In the genomic region with DNA sequence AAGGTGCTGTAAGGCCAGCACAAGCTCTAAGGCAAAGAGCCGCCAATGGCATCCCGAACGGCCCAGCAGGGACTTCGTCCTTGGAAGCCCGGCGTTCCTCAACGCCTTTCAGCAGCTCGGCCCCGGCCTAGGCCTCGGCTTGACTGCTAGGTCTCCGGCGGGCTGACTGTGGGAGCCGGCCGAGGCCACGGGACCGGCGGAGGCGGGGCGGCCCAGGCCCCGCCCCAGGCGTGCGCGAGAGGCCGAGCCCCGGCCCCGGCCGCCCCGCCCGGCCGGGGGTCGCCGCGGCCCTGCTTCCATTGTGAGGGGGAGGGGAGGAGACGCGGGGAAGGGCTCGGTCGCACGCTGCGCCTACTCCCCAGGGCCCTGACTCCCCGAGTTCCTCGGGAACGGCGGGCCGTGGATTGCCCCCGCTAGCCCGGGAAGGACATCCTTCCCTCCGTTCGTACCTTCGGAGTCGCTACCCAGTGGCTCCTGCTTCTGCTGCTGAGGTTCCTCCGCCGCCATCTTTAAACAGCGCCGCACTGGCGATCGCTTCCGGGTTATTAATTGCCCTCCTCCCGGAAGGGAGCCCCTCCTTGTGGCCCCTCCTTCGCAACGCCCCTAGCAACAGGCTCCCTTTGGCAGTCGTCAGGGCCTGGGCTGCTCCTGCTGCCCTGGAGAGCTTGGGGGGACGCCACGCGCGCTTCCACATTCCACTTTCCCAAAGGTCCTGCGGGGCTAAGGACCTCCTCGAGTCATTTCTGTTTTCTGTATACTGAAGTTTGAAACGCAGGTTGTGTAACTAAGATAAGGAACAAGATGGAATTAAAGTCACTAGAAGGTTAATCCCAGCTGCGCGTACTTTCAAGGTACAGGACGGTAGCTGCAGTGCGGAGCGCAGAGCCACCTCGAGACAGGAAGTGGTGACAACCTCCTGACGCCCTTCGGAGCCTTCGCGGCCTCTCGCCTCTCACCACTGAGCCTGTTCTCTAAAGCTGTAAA, we compare ENCODE assay signal across 8 mouse cellular contexts. TPM values are rescaled to one million over a fixed set of nuclear protein-coding genes. Genes with fewer than 3 reads are reported as not detected.
DNase-seq lines count a peak whose midpoint lies in the region; ATAC-seq lines count a peak whose summit lies in the region.

TSS of gene Otub1 (minus strand) at position 564 of the 984 bp plus-strand sequence.

- peaks cover 31% of the 10 kb centered on the region for H3K4me1 ChIP-seq in hindbrain, embryonic 15.5 days (replicated peaks)

- H3K9me3 ChIP-seq in hindbrain, embryonic 15.5 days = no peaks in the 10 kb centered on the region

- WGBS in hindbrain, embryonic 15.5 days = under 1% methylated on average over 77 of the region's 79 CpGs

- peak; percentile 95 for ATAC-seq in hindbrain, embryonic 15.5 days (ENCODE audit: low FRiP score, low read depth)

- H3K4me2 ChIP-seq in hindbrain, embryonic 15.5 days = peak within 1 kb of the TSS; percentile 69

- DNase-seq in R1 (ENCODE audit: low read depth, low spot score) = peak; percentile 97
- DNase-seq in cerebellum, postnatal 25 days = peak; percentile 91 to 92
- DNase-seq in frontal cortex, postnatal 36 days (ENCODE audit: low spot score in 2 of 2) = peak; percentile 92 to 94
- peak; percentile 90 for DNase-seq in left cerebral cortex, adult 11 months (ENCODE audit: low spot score)
- DNase-seq in lung, postnatal 4 days = peak; percentile 95
- peak; percentile 88 for DNase-seq in retina, postnatal 7 days (ENCODE audit: low read depth, low spot score)
- DNase-seq in urinary bladder, adult 2 months (ENCODE audit: low spot score) = peak; percentile 87

- H3K36me3 ChIP-seq in hindbrain, embryonic 15.5 days = peaks cover 28% of the 10 kb centered on the region

- peak within 1 kb of the TSS; percentile 96 for H3K27ac ChIP-seq in hindbrain, embryonic 15.5 days (replicated peaks)

- H3K27me3 ChIP-seq in hindbrain, embryonic 15.5 days = no peaks in the 10 kb centered on the region

- peak within 1 kb of the TSS; percentile 78 for H3K4me3 ChIP-seq in hindbrain, embryonic 15.5 days

- H3K9ac ChIP-seq in hindbrain, embryonic 15.5 days = peak within 1 kb of the TSS; percentile 77

RNA-seq across cellular contexts. Expression of gene Otub1, which starts in this region (rescaled TPM):
- 233 and 239 TPM in 2 replicates for polyA plus RNA-seq in hindbrain, embryonic 15.5 days (2015; fragmentation: Nextera tagmentation; extraction: Ambion mirVana)
- polyA plus RNA-seq in urinary bladder, adult 2 months (2012; rRNA removed) = 91.0 and 97.6 TPM in 2 replicates

Comparison
In these comparisons a context has a peak if more than half of its experiments do, and no peak if none do; other contexts are left out.
1. Peak in every context shown above with its lines: DNase-seq, ATAC-seq, H3K4me3 ChIP-seq and H3K27ac ChIP-seq.